Mouse (Mus musculus) heart, postnatal 10 days (tissue): ENCODE measurements at regions not wholly inside any gene's neighbourhood (a gene's known extent, or its start where the extent isn't known, plus 50 kb on each side); places are given as distances from the start of the nearest gene placed in this dataset.
A peak's percentile ranks its signal among the peaks of the same experiment; 100 is the strongest.
"Not testable (repeated sequence)": the region's sequence is repeated elsewhere in the genome, so short reads cannot be mapped to it uniquely, and the experiment has no call there.

Source experiments
- DNase-seq, 2 experiments: peaks; one replicate each; pipeline ENCODE4 v3.0.0; 2021
- intact Hi-C: fragments of 180-260 bp; cut with DNase I; formaldehyde crosslinking; loops from one replicate; pipeline ENCODE4 v1.15.1; 2025

DNA sequence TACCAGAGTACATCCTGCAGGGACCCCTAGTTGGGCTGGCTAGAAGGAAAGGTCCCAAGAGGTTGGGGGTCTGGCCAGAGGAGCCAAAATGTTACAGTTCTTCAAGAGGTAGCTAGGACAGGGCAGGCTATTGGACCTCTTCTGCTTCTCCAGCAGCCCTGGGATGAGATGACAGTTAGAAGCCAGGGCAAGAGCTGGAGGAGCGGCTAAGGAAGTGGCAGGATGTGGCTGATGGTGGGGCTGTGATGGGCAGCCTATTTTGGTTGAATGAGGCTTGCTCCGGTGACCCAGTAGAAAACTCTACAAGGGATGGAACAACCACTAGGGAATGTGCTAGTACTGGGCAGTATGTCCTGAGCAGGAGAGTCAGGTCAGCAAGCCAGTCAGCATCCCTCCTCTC lies 82.8 kb downstream of the Ddx11 start:
- intact Hi-C loops: loop anchor here (5.0 kb wide), 1 partner anchor 49 kb away; no protein-coding TSS in a partner anchor
- DNase-seq: no peak

- DNase-seq: not testable (repeated sequence)
- intact Hi-C loops: loop anchor here (5.0 kb wide), 1 partner anchor 51 kb away; no protein-coding TSS in a partner anchor
Measured at GRCm38 (mm10) chr17:66207653-66208497, 84.6 kb downstream of the Ddx11 start.

DNA sequence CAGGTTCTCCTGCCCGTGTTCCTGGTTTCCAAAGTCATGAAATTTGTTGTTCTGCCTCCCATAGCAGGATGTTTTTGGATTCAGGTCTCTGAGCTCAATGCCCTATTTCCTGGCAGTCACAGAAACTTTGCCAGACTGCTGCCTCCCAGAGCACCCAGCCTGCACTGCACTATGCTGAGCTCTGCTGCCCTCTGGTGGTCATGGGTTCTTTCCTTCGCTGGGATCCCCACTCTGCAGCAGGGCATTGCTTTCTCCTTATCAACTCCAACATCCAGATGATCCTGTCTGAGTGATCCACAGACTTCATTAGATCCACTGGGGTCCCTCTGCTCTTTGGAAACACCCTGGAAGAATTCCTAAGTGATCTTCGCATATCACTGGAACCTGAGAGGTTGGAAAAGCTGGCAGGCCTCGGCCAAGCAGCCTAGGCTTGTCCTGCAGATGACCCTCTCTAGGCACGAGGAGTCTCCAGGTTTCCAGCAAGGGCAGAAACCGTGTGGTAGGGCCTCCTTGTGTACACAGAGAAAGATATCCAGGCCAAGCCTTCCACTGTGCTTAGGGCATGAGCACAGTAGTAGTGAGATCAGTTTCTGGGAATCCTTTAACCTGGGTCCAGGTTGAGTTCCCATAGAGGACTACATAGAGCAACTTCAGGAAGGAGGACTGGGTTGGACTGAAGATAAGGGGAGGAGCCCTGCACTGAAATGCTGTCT lies 85.6 kb downstream of the Ddx11 start:
- intact Hi-C loops: loop anchor here (5.0 kb wide), 1 partner anchor 52 kb away; no protein-coding TSS in a partner anchor

DNA sequence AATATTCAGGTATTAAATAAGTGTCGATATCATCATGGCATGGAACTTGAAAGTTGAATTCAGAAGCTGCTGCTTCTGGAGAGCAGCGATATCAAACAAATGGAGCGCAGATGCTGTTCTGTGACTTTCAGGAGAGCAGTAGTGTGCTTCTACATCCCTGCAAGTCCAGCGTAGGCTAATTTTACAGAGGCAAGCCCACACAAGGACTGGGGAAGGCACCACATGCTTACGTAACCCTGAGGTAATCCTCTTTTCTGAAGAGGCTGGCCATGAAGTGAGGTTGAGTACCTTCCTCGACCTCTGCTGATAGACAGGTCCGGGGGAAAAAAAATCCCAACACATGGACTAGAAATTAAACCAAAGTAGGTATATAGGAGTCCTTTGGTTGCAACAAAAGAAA lies 88.2 kb downstream of the Ddx11 start:
- DNase-seq: no peak
- intact Hi-C loops: loop anchor here (10.0 kb wide), 1 partner anchor 347 kb away; no protein-coding TSS in a partner anchor

More for the DNA sequence above, 85.6 kb downstream of the Ddx11 start:
- DNase-seq: not testable (repeated sequence)

GRCm38 (mm10) chr17:66212616-66213015 lies 89.3 kb downstream of the Ddx11 start:
- intact Hi-C loops: loop anchor here (10.0 kb wide), 1 partner anchor 348 kb away; no protein-coding TSS in a partner anchor
- DNase-seq: no peak

DNA sequence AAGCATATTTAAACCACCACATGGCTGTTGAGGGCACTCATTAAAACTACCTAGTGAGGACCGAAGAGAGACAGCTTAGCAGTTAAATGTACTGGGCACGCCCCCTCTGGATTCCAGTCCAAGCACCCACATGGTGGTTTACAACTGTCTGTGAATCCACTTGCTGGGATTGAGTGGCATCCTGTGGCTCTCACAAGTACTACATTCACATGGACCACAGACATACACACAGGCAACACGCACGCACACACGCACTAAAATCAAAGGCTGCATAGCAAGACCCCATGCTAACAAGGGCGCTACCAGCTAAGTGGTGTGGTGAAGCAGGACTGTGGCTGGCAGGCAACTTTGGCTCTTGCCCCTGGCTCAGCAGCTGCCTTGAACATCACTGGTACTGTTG lies 95.0 kb downstream of the Ddx11 start:
- intact Hi-C loops: loop anchor here (10.0 kb wide), 1 partner anchor 354 kb away; no protein-coding TSS in a partner anchor
- no peak for DNase-seq

DNA sequence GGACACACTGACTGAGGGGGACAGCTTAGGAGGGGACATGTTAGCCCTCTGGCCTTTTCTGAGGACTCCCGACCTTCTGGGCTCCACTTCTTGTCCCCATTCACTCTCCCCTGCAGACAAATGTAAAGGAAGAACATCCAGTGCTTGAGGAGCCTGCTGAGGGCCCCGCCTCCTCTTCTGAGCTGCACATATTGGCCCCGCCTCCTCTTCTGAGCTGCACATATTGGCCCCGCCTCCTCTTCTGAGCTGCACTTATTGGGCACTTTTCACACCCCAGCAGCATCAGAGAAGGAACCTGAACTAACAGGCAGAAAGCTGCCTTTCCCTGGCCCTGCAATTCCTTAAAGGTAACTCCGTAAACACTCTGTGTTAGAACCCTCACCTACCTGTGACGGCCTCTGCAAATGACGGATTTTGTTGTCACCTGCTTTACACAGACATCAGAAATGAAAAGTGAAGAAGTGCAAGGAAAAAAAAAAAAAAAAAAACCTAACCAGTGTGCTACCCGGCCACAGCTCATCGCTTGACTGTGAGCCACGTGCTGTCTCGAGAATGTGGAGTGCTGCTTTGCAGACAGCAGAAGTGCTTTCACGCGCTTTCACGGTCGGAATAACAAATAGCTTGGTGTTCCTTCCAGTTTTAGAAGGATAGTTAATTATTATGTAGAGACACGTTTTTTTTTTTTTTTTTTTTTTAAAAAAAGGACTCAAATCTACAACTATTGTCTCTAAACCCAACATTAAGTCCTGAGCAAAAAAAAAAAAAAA lies 96.5 kb downstream of the Ddx11 start:
- intact Hi-C loops: loop anchor here (5.0 to 10.0 kb wide), 2 partner anchors 63 to 355 kb away; no protein-coding TSS in a partner anchor
- no peak for DNase-seq

DNA sequence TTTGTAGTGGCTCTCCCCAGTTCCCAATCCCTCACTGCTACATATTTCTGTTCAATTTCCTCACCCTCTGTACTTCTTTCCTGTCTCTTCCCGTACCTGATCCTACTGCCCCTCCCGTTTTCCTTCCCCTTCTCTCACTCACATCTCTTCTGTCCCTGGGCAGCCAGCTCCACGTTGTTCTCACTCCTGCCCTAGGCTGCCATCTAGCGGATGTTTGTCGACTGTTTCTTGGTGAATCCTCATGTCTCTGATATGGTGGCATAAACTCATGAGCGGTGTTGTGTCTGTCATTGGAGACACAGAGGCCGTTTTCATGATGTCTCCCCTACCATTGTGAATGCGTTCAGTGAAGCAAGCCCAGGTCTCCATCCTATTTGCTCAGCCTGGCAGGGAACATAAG lies 97.9 kb downstream of the Ddx11 start:
- peak; percentile 58 to 77 for DNase-seq
- intact Hi-C loops: loop anchor here (5.0 kb wide), 1 partner anchor 64 kb away; no protein-coding TSS in a partner anchor

DNA sequence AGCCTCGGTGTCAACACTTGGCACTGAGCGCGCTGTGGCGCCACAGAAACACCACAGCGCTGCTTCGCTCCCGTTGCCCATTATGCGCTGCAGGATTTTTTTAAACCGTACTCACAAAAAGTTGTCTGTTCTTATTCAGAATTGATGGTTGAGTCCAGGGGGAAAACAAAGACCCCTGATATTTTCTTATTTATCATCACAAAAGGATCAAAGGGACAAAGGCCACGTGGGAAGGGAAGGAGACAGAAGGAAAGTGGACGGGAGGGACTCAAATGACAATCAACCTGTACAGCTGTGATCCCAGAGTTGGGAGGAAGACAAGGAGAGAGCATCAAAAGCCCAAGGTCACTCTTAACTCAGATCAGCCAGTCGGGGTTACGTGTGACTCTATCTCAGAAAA lies 100.4 kb downstream of the Ddx11 start:
- intact Hi-C loops: loop anchor here (5.0 kb wide), 1 partner anchor 66 kb away; no protein-coding TSS in a partner anchor
- DNase-seq: no peak

GRCm38 (mm10) chr17:66224241-66224640 lies 100.9 kb downstream of the Ddx11 start:
- DNase-seq: no peak
- intact Hi-C loops: loop anchor here (5.0 kb wide), 1 partner anchor 67 kb away; no protein-coding TSS in a partner anchor

DNA sequence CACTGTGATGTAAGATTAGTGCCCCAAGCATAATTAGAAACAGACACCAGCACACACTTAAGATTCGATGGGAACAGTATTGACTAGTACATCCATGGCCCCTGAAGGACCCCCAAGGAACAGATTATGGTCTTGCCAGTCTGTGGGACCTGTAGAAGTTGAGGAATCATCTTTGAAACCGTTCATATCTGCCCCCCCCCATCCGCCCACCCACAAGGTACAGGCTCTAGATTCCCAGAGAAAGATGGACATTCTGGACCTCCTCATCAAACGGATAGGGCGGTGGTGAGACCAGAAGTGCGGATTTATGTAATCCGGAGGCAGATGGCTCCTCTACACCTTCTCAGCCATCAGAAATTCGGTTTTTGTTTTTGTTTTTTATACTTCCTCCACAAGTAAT lies 109.1 kb downstream of the Ddx11 start:
- DNase-seq: no peak
- intact Hi-C loops: no loop called here

DNA sequence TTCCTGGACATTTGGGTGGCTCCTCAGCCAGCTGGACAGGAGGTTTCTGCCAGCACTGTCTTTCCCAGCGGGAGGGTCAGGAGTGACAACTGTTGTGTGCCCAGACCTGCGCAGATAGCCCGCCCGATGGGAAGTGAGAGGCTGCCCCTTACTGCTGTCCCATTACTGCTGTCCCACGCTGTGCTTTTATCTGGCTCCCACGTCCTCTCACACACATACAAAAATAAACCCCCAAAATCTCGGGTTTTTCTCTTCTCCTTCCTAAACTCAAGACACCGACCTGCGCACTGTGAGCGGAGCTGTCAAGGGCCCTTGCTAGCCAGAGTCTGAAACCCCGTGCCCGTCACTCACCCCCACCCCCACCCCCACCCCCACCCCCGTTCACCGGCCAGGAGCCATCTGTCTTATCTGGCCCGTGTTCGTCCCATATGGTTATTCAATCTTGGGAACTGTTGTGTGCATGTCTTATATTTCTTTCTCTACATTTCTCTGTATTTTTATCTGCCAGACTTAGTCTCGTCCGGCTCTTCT lies 109.6 kb downstream of the Ddx11 start:
- intact Hi-C loops: no loop called here
- DNase-seq: peak in 1 of 2 experiments; percentile 10

- intact Hi-C loops: no loop called here
- DNase-seq: peak; percentile 34 to 44
Measured at GRCm38 (mm10) chr17:66233451-66233951, 110.2 kb downstream of the Ddx11 start.

- intact Hi-C loops: no loop called here
Measured at GRCm38 (mm10) chr17:66234432-66234831, 111.1 kb downstream of the Ddx11 start.

GRCm38 (mm10) chr17:66235096-66235805 lies 111.9 kb downstream of the Ddx11 start:
- intact Hi-C loops: loop anchor here (1.0 to 5.0 kb wide), 5 partner anchors 107 to 254 kb away; no protein-coding TSS in a partner anchor
- peak; percentile 84 to 89 for DNase-seq

More at GRCm38 (mm10) chr17:66234432-66234831, 111.1 kb downstream of the Ddx11 start:
- no peak for DNase-seq

DNA sequence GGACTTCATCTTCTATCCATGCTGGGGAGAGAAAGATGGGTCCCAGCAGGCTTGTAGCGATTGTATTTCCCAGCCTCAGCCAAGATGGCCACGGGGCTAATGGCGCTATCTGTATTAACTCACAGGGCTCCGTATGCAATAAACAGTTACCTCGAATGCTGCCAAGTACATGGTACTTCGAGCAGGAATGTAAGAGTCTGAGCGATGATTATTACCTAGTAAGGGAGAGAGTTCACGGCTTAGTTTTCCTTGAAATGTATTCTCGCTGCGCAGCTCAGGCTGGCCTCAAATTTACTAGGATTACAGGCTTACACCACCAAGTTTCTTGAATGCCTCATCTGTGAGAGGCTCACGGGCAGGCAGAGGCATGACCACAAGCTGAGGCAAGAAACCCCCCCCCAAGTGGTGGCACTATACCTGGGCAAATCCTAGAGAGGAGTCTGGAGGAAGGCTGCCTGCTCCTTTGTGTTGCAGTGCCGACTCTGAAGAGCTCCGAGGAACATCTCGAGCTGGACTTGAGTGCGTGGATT lies 112.6 kb downstream of the Ddx11 start:
- no peak for DNase-seq
- intact Hi-C loops: loop anchor here (1.0 to 5.0 kb wide), 5 partner anchors 106 to 253 kb away; no protein-coding TSS in a partner anchor

DNA sequence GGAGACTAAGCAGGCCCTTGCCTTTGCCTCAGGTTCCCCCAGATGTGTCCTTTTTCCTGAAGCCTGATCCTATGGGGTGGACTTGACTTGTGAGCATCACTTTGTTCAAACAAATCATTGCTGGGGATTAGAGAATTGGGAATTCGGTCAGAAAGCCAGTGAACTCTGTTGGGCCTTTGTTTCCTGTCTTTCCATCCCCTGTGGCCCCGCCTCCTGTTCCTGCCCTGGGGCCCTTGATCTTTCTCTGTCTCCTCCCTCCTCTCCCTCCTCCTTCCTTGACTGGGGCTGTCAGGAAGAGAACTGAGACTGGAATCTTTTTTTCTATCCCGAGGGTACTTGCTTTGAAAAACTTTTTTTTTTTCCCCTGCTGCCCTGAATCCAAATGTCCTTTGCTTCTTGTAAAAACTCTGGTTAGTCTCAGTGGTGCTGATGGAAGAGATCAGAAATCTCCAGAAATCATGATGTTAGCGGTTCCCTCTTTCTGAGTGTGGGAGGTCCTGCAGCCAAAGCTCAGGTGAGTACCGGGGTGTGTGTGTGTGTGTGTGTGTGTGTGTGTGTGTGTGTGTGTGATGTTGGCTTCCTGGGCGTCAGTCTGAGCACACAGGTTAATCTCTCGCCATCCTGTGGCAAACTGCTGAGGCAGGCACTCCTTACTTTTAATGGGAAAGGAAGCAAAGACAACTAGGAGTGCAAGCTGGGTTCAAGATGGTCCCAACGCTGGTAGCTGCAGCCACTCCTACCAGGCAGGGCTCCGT lies 118.7 kb downstream of the Ddx11 start:
- intact Hi-C loops: no loop called here
- DNase-seq: peak in 1 of 2 experiments; percentile 28

DNA sequence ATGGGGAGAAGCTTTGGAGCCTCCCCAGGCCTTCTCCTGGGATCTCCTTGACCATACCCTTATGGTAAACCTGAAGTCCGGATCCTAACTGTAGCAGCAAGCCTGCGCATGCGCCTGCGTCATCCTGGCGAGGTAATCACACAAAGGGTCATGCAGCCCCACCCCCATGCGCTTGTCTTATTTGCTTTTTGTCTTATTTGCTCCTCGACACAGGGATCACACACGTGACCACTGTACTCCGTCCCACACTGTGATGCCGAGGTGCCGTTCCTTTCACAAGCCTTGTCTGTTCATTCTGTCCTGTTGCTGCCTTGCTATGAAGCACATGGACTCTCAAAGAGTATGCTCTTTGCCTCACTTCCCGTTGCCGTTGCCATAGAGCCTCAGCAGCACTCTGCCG lies 120.9 kb downstream of the Ddx11 start:
- intact Hi-C loops: no loop called here
- DNase-seq: no peak
